Mouse (Mus musculus) layer of hippocampus, adult 18-20 months (tissue): Measurements from ENCODE around the gene Smim20. TPM values are rescaled to one million over a fixed set of nuclear protein-coding genes. Genes with fewer than 3 reads are reported as not detected.

Experiments
- DNase-seq, 2 experiments: peaks; one replicate each; pipeline ENCODE4 v3.0.0; 2022; ENCODE audit warnings: low spot score in 2 of 2
- long read RNA-seq: library from polyadenylated mRNA; stranded (forward); transcript quantifications from one replicate; pipeline ENCODE4 v2.0.0, GENCODE M21; 2021
- total RNA-seq, 2 experiments: library from RNA; stranded (reverse); gene quantifications; 2 replicates each; pipeline ENCODE4 v1.2.3; 2021

Gene Smim20
- 10 to 100 TPM; 42.9 to 45.1 TPM for total RNA-seq
- long read RNA-seq, transcript Smim20-201 (3 exons, 922 nt) = major isoform, 28 of 33 reads
- long read RNA-seq, partial matches to known transcripts = 0 of 33 reads
- long read RNA-seq, other reads (novel, unspliced or antisense) = 4 of 33 reads

DNA sequence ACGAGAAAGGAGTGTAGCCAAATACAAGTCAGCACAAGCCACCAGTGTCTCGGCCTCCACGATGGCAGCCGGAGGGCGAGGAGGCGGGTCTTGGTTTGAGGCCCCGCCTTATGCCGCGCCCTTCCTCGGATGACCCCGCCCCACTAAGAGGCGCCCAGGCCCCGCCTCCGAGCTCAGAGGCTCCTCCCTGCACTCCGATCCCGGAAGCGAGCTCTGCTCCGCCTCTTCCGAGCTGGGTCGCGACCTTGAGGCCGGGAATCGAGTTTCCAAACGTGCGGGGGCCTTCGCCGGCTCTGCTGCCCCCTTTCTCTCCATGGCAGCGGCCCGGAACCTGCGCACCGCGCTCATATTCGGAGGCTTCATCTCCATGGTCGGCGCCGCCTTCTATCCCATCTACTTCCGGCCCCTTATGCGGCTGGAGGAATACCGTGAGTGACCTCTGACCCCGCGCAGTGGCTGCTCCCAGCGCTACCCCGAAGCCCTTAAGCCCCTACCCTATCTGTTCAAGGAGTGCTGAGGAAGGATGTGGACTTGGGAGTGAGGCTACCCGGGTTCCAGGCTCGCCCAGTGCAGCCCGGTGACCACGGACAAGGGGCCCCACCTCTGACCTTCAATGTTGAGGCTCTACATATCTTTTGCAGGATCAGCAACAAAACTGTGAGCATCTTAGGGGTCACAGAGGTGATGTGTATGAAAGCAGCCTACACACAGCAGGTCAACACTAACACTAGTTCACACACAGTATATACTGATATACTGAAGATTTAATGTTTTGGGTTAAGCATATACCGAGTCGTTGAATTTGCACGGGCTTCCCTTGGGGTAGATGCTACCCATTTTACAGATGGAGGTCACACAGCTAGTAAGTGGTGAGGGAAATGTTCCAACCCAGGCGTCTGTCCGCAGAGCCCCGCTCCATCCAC, at the start of gene Smim20:
Gene Smim20 (plus strand): TSS at position 153 of the 923 bp plus-strand sequence.
- DNase-seq = peak; percentile 72 to 86

DNA sequence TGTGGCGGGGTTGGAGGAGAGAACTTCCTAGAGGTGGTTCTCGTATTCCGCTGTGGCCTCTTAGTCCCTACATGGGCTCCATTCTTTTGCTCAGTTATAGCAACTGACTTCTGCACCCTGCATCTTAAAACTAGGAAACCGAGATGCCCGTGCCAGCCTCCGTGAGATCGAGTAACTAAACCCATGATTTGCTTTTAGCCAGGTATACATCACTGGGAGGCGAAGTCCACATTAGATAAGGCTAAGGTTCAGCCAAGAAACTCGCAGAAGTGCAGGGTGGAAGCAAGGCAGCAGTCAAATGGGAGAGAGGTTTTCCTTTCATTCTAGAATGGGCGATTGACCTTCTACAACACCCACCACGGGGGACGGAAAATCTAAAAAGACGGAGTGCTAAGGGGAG, 41.4 kb upstream of the Smim20 start:
- DNase-seq = no peak

DNA sequence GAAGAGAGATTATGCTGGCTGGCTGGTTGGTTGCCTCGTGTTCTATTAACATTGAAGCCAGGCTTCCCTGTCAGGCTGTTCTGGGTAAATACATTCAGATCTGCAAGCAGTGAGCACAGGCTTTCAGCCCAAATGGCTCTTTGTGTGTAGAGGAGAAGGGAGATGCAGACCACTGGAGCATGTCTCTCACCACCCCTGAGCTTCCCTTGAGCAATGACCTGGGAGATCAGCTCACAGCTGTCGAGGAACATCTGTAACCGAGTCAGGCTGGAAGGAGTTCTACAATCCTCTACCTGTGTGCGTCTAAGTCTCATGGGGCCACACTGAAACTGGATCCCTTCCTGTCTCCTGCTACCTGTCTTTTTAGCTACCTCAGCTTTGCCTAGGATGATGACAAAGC, 36.3 kb upstream of the Smim20 start:
- no peak for DNase-seq

DNA sequence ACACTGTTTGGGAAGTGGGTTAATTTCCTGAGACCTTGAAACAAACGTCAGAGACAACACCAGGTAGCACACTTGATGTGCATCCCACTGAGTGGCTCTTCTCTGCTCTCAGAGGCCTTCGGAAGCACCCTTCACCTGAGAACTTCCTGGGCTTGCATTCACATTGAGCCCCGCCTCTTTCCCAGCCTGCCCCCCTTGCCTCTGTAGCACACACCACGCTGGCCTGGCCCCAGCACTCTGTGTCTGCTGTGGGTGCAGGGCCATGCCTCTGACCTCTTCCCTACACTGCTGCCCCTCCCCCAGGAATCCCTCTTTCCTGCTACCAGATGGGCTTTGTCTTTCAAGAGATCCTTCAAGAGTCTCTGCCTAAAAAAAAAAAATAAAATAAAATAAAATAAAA, 31.3 kb upstream of the Smim20 start:
- no peak for DNase-seq

DNA sequence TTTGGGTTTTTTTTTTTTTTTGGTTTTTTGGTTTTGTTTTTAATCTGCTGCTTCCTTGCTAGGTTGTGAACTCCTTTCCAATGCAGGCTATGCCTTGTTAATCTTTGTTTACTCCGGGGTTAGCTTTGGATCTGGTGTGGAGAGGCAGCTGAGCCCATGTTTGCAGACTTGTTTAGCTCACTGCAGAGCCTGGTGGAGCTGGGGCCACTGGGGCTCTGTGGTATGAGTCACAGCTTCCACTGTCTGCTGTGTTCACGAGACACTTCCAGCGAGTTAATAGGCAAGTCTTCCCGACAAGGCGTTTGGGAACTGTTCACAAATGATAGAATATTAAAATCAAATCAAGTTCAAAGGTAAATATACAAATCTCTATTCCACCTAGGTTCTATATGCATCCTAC, 30.7 kb upstream of the Smim20 start:
- peak in 1 of 2 experiments; percentile 41 for DNase-seq

- no peak for DNase-seq
These were observed 30.1 kb upstream of the Smim20 start for GRCm38 (mm10) chr5:53236749-53237148.

- DNase-seq = no peak
These were observed 28.1 kb upstream of the Smim20 start for GRCm38 (mm10) chr5:53238761-53239160.

DNA sequence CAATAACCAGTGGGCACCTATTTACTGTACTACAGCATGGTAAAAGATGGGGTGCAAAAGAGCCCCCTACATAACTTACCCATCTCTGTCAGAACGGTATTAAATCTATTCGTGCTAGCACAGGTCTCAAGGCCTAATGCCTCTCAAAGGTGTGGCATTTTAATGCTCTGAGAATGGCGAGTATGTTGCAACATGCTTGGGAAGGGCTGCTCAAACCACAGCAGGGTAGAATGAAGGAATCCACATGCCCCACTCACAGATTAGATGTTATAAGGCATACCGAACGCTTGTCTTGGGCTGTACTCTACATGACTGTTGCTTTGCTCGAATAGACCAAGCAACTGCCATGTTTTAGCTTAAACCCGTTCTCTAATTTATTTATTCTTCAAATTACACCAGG, 27.7 kb upstream of the Smim20 start:
- DNase-seq = no peak

DNA sequence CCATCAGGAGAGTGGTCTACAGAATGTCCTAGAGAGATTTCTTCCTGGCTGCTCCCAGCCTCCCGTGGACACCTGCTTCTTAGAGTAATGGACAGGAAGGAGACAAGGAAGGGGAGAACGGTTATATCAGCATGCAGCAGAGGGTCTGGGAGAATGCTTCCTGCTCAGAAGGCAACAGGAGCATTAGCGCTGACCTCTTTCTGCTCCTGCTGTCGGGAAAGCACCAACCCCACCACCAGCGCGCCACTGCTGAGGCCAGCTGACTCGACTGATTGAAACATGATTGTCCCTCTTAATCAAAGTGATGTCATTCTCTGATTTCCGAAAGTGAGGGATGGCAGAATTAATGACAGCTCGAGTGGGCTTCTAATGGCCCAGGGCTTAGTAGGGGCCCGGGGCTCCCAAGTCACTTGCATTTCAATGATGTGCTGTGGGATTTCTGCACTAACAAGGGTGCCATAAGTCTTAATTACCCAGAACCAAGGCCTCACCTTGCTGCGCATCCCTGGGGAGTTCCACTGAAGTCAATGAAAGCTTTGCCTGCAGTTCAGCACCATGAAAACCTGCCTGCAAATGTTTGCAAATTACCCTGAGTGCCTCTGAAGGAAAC, 26.9 kb upstream of the Smim20 start:
- no peak for DNase-seq

GRCm38 (mm10) chr5:53241109-53241508, 25.8 kb upstream of the Smim20 start:
- DNase-seq = no peak

DNA sequence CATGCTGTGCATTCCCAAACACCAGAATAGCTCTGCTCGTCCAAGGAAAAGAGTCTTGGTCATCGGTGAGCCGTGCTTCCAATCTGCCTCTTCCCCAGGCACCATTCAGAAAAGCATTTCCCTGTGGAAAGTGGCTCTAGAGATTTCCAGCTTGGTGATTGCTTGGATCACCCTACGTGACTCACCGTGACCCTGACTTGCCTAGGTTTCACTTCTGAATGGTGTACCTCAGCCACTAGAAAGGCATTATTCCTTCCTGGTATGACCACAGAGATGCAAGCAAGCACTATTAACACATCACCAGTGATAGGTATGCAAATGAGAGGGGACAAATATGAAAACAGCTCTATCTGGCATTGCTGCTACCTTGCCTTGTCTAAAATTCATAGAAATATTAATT, 24.9 kb upstream of the Smim20 start:
- no peak for DNase-seq

DNA sequence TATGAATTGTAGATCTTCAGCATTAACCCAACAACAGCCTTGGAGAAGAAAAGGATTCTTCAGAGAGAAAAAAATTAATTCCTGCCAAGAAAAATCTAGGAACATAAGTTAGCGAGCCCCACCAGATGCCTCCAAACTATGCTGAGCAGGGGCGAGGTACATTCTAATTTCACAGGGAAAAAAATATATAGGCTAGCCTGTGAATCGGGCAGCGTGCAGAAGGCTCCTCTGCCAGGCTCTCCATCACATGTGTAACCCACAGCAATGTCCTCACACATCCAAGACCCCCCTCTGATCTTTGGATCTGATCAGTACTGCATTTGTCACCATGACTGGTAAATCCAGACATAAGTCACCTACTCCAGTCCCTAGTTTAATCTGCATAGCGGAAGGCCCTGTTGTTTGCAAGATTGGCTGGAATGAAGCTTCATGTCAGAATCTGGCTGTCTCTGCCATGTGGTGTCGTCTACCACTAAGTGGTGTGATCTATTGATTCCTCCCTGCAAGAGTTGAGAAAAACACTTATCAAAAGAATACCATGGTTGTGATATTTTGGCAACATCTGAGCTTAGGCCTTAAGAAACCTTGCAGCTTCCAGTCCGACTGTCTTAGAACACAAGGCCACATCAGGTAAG, 23.9 kb upstream of the Smim20 start:
- peak; percentile 34 to 66 for DNase-seq

- no peak for DNase-seq
These were observed 22.9 kb upstream of the Smim20 start for GRCm38 (mm10) chr5:53243933-53244332.

- no peak for DNase-seq
These were observed 18.4 kb upstream of the Smim20 start for GRCm38 (mm10) chr5:53248499-53248898.

- DNase-seq = no peak
These were observed 17.3 kb upstream of the Smim20 start for GRCm38 (mm10) chr5:53249431-53250061.

GRCm38 (mm10) chr5:53254154-53254553, 12.7 kb upstream of the Smim20 start:
- DNase-seq = no peak

- no peak for DNase-seq
These were observed 12.1 kb upstream of the Smim20 start for GRCm38 (mm10) chr5:53254821-53255220.

DNA sequence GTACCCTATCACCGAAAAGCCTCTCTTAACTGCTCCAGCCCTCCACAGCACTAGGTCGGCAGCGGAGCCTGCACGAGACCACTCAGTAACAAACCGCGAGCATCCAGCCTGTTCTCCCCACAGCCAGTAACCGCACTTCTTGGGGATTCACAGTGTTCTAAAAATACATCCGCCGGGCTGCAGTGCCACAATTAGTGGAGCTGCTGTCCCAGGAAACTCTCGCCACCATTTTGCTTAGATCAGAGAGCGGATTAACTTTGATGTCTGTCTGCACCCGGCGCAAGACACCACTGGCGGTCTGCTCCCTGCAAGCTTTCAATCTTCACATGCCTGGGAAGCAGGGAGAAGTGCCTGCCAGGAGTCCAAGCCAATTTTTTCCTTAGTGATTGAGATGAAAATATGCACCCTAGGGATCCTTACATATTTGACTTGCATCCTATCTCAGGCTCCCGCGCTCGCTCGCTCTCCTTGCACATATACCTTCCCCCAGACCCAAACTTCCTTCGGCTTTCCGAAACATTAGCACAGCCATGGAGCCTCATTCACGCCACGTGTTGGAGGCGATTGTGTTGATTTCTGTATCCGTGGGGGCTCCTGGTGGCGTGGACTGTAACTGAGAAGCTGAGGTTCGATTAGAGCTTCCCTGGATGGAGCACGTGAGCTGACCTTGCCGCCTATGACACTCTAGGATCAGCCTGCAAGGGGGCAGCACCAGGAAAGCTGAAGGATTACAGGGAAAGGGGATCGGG, 8.7 kb upstream of the Smim20 start:
- DNase-seq = peak; percentile 34 to 59

DNA sequence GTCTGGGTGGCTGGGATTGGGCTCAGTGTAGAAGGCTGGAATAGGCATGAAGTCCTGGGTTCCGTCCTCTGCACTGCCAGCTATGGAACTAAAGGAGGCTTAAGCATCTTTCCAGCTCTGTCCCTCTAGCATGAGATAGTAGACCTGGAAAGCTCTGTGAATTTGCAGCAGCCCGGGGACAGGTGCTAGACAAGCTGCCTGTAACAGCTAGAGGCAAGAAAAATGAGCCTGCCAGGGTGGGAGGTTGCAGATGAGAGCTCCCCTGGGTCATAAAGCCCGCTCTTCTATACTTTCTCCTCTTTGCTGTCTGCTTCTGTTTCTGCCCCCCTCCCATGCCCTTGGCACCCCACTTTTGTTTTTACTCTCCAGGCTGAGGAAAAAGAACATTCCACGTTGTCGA, 7.0 kb upstream of the Smim20 start:
- peak in 1 of 2 experiments; percentile 46 for DNase-seq

DNA sequence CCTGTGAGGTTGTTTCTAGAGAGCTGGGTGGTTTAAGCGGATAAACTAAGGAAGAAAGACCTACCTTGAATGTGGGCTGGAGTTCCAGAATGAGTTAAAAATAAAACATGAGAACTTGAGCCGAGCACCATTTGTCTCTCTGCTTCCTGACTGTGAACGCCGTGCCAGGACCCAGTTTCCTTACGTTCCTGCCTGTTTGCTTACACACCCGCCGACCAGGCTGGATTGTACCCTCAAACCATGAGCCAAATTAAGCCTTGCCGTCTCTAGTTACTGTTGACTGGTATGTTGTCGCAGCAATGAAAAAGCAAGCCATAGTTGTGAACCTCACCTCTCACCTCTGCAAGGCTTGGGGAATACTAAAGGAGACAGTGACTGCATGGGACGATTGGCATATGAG, 4.9 kb upstream of the Smim20 start:
- DNase-seq = no peak

DNA sequence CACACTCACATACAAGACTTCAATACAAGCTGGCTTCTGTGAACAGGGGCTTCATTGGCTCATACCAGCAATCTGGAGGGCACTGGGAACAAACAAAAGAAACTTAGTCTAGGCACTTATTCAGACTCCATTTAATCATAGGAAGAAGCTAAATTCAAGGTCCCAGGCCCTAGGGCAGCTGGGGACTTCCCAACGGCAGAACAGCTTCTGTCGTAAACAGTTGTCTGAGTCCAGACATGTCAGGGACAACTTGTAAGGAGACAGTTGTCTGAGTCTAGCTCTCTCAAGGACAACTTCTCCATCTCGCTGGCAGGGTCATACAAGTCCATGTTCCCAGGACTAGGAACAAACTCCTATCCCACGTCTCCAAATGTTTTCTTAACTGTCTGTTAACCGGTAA, 2.8 kb upstream of the Smim20 start:
- DNase-seq = no peak
